Mouse (Mus musculus): ENCODE measurements at regions not wholly inside any gene's neighbourhood (a gene's known extent, or its start where the extent isn't known, plus 50 kb on each side); places are given as distances from the start of the nearest gene placed in this dataset.

GRCm38 (mm10) chr8:89217689-89218088 lies 173.7 kb upstream of the Sall1 start:
- TF ChIP-seq CTCF (IDR thresholded peaks at IDR 0.05; ENCODE audit: low read depth, low read length) (no peak), POLR2A (IDR thresholded peaks at IDR 0.05; ENCODE audit: extremely low read depth, insufficient read depth, low read length) (no peak)
